Mouse (Mus musculus) liver, embryonic 14.5 days (tissue): ENCODE measurements at regions not wholly inside any gene's neighbourhood (a gene's known extent, or its start where the extent isn't known, plus 50 kb on each side); places are given as distances from the start of the nearest gene placed in this dataset.

Experiments used
- ATAC-seq: fragments of 200-750 bp; cut with Nextera tagmentation; 2 replicates; pipeline ENCODE4 v1.8.0; 2017; ENCODE audit warnings: moderate number of reproducible peaks, mild to moderate bottlenecking, moderate library complexity; ENCODE audit not compliant: insufficient read depth
- DNase-seq, 3 experiments: peaks; one replicate each; pipeline ENCODE4 v3.0.0-alpha.2; 2012 to 2013; ENCODE audit warnings: low read depth in 3 of 3, low spot score in 3 of 3
- H3K27ac ChIP-seq: fragments of 300-500 bp; sonication (generic); 2 replicates; pipeline ENCODE4 v1.5.1; 2014; ENCODE audit warnings: moderate library complexity, mild to moderate bottlenecking, control low read depth, inconsistent platforms
- H3K27me3 ChIP-seq: fragments of 300-500 bp; sonication (generic); 2 replicates; pipeline ENCODE4 v1.6.1; 2014; ENCODE audit warnings: mild to moderate bottlenecking, low read length, moderate library complexity; ENCODE audit not compliant: control insufficient read depth, insufficient read depth
- H3K36me3 ChIP-seq: fragments of 300-500 bp; sonication (generic); replicated peaks from 2 replicates; pipeline ENCODE4 v1.6.1; 2014; ENCODE audit warnings: low read depth; ENCODE audit not compliant: control insufficient read depth, insufficient read depth
- H3K4me1 ChIP-seq, 2 experiments: fragments of 200-500 bp in 1 of 2; fragments of 300-500 bp in 1 of 2; sonication (generic) in 1 of 2; replicated peaks; 2 replicates each; pipeline ENCODE4 v1.6.1; 2012 to 2014; ENCODE audit warnings: antibody characterized with exemption in 1 of 2, inconsistent platforms in 1 of 2, low read length in 1 of 2; ENCODE audit not compliant: control insufficient read depth in 2 of 2, insufficient read depth in 2 of 2
- H3K4me2 ChIP-seq: fragments of 300-500 bp; sonication (generic); 2 replicates; pipeline ENCODE4 v1.6.1; 2014; ENCODE audit warnings: low read depth, mild to moderate bottlenecking, control low read depth, moderate library complexity
- H3K4me3 ChIP-seq, 2 experiments: fragments of 200-500 bp in 1 of 2; fragments of 300-500 bp in 1 of 2; sonication (generic) in 1 of 2; 2 replicates each; pipeline ENCODE4 v1.5.1; 2012 to 2014; ENCODE audit warnings: low read depth in 2 of 2, low read length in 2 of 2, mild to moderate bottlenecking in 2 of 2, control low read depth in 1 of 2, inconsistent platforms in 1 of 2, moderate library complexity in 1 of 2; ENCODE audit not compliant: insufficient read depth in 1 of 2
- H3K9ac ChIP-seq: fragments of 300-500 bp; sonication (generic); replicated peaks from 2 replicates; pipeline ENCODE4 v1.6.1; 2014; ENCODE audit warnings: mild to moderate bottlenecking, control low read depth, moderate library complexity
- H3K9me3 ChIP-seq: fragments of 300-500 bp; sonication (generic); 2 replicates; pipeline ENCODE4 v1.6.1; 2016; ENCODE audit warnings: low read length, mixed read lengths; ENCODE audit not compliant: control insufficient read depth
- CTCF ChIP-seq: IDR thresholded peaks from 2 replicates; pipeline ENCODE4 v1.5.1; 2016; ENCODE audit warnings: antibody characterized with exemption, low read depth, control low read depth
- EP300 ChIP-seq: IDR thresholded peaks from 2 replicates; pipeline ENCODE4 v1.6.1; 2016; ENCODE audit warnings: antibody characterized with exemption, low read depth
- WGBS: fragments of 180-500 bp; shearing (Covaris S2); extraction: QIAGEN DNeasy Blood & Tissue Kit; methylation state at CpG from one replicate; pipeline ENCODE4 v1.1.7; 2014; ENCODE audit not compliant: insufficient replicate concordance; 5-methylcytosine and 5-hydroxymethylcytosine counted together

GRCm38 (mm10) chr1:144374121-144374520 lies 125.1 kb upstream of the Rgs1 start:
- H3K36me3 ChIP-seq: no peaks in the 10 kb centered on the region
- H3K27me3 ChIP-seq: no peaks in the 10 kb centered on the region
- H3K9me3 ChIP-seq: no peaks in the 10 kb centered on the region
- TF ChIP-seq CTCF: no peak
- no peak for TF ChIP-seq EP300
- H3K27ac ChIP-seq: no peak overlapping the region
- H3K9ac ChIP-seq: no peak overlapping the region
- no peak overlapping the region for H3K4me2 ChIP-seq
- H3K4me3 ChIP-seq: no peak overlapping the region
- H3K4me1 ChIP-seq: no peaks in the 10 kb centered on the region
- no peak for ATAC-seq
- DNase-seq: no peak

- TF ChIP-seq EP300 (no peak), CTCF (no peak)
- WGBS: 57% methylated on average over 3 of the region's 3 CpGs
- no peak overlapping the region for H3K9ac ChIP-seq
- no peaks in the 10 kb centered on the region for H3K27me3 ChIP-seq
- no peak overlapping the region for H3K4me2 ChIP-seq
- no peak overlapping the region for H3K27ac ChIP-seq
- no peaks in the 10 kb centered on the region for H3K36me3 ChIP-seq
- no peak overlapping the region for H3K4me3 ChIP-seq
- no peaks in the 10 kb centered on the region for H3K9me3 ChIP-seq
- H3K4me1 ChIP-seq: no peaks in the 10 kb centered on the region
- no peak for ATAC-seq
- no peak for DNase-seq
Measured at GRCm38 (mm10) chr1:144367492-144367891, 118.5 kb upstream of the Rgs1 start.

GRCm38 (mm10) chr1:144355560-144356310 lies 106.7 kb upstream of the Rgs1 start:
- no peaks in the 10 kb centered on the region for H3K36me3 ChIP-seq
- WGBS: 70% methylated on average over 4 of the region's 4 CpGs
- ATAC-seq: no peak
- no peak overlapping the region for H3K9ac ChIP-seq
- TF ChIP-seq CTCF (no peak), EP300 (no peak)
- H3K9me3 ChIP-seq: no peaks in the 10 kb centered on the region
- H3K27ac ChIP-seq: no peak overlapping the region
- no peak overlapping the region for H3K4me2 ChIP-seq
- no peaks in the 10 kb centered on the region for H3K4me1 ChIP-seq
- no peak for DNase-seq
- H3K4me3 ChIP-seq: no peak overlapping the region
- no peaks in the 10 kb centered on the region for H3K27me3 ChIP-seq

GRCm38 (mm10) chr1:144355041-144355440 lies 106.0 kb upstream of the Rgs1 start:
- H3K36me3 ChIP-seq: no peaks in the 10 kb centered on the region
- no peak for ATAC-seq

GRCm38 (mm10) chr1:144353320-144353719 lies 104.3 kb upstream of the Rgs1 start:
- H3K27me3 ChIP-seq: no peaks in the 10 kb centered on the region
- H3K9ac ChIP-seq: no peak overlapping the region
- H3K27ac ChIP-seq: no peak overlapping the region
- H3K4me1 ChIP-seq: no peaks in the 10 kb centered on the region
- no peak for TF ChIP-seq EP300
- peak; percentile 15; the same call in 1 of the 2 replicates for TF ChIP-seq CTCF
- no peaks in the 10 kb centered on the region for H3K36me3 ChIP-seq
- H3K4me3 ChIP-seq: no peak overlapping the region
- no peaks in the 10 kb centered on the region for H3K9me3 ChIP-seq
- H3K4me2 ChIP-seq: no peak overlapping the region
- DNase-seq: no peak
- ATAC-seq: no peak

More at GRCm38 (mm10) chr1:144355041-144355440, 106.0 kb upstream of the Rgs1 start:
- DNase-seq: no peak
- Histone ChIP-seq H3K9me3 (no peaks in the 10 kb centered on the region), H3K4me1 (no peaks in the 10 kb centered on the region), H3K27me3 (no peaks in the 10 kb centered on the region), H3K27ac (no peak overlapping the region), H3K9ac (no peak overlapping the region), H3K4me2 (no peak overlapping the region), H3K4me3 (no peak overlapping the region)
- WGBS: 59% methylated on average over 3 of the region's 3 CpGs
- TF ChIP-seq CTCF (no peak), EP300 (no peak)
